Mouse (Mus musculus): ENCODE data around the gene Olfm3. TPM values are rescaled to one million over a fixed set of nuclear protein-coding genes. Genes with fewer than 3 reads are reported as not detected.

Olfm3 gene
- total RNA-seq, 2 experiments from 2014 or later = not detected

GRCm38 (mm10) chr3:115064901-115065300, 161.0 kb downstream of the Olfm3 start:
- intact Hi-C loops (cut with DNase I) = no loop called here
- DNase-seq = no peak

- intact Hi-C loops (cut with DNase I) = no loop called here
- DNase-seq = no peak
Measured at GRCm38 (mm10) chr3:115080428-115081181, 176.7 kb downstream of the Olfm3 start.

- intact Hi-C loops (cut with DNase I) = no loop called here
Measured at GRCm38 (mm10) chr3:115081371-115081770, 177.5 kb downstream of the Olfm3 start.

GRCm38 (mm10) chr3:115082947-115083346, 179.1 kb downstream of the Olfm3 start:
- intact Hi-C loops (cut with DNase I) = no loop called here
- DNase-seq = no peak

More at GRCm38 (mm10) chr3:115081371-115081770, 177.5 kb downstream of the Olfm3 start:
- no peak for DNase-seq

GRCm38 (mm10) chr3:115088281-115088680, 184.4 kb downstream of the Olfm3 start:
- intact Hi-C loops (cut with DNase I) = no loop called here
- DNase-seq = no peak

- DNase-seq = no peak
- intact Hi-C loops (cut with DNase I) = no loop called here
Measured at GRCm38 (mm10) chr3:115090670-115091069, 186.8 kb downstream of the Olfm3 start.

GRCm38 (mm10) chr3:115095496-115095895, 191.6 kb downstream of the Olfm3 start:
- DNase-seq = no peak
- intact Hi-C loops (cut with DNase I) = no loop called here

- intact Hi-C loops (cut with DNase I) = no loop called here
- DNase-seq = no peak
Measured at GRCm38 (mm10) chr3:115099590-115099989, 195.7 kb downstream of the Olfm3 start.

- DNase-seq = no peak
- intact Hi-C loops (cut with DNase I) = no loop called here
Measured at GRCm38 (mm10) chr3:115104155-115104801, 200.4 kb downstream of the Olfm3 start.

GRCm38 (mm10) chr3:115104802-115105493, 201.1 kb downstream of the Olfm3 start:
- intact Hi-C loops (cut with DNase I) = no loop called here
- DNase-seq = no peak

- DNase-seq = no peak
- intact Hi-C loops (cut with DNase I) = no loop called here
Measured at GRCm38 (mm10) chr3:115145722-115146121, 241.8 kb downstream of the Olfm3 start.

- no peak for DNase-seq
- intact Hi-C loops (cut with DNase I) = no loop called here
Measured at GRCm38 (mm10) chr3:115146244-115146643, 242.4 kb downstream of the Olfm3 start.

- DNase-seq = no peak
- intact Hi-C loops (cut with DNase I) = no loop called here
Measured at GRCm38 (mm10) chr3:115158903-115159473, 255.1 kb downstream of the Olfm3 start.

- intact Hi-C loops (cut with DNase I) = no loop called here
- DNase-seq = no peak
Measured at GRCm38 (mm10) chr3:115174625-115175024, 270.7 kb downstream of the Olfm3 start.
